Mouse (Mus musculus): ENCODE data around the gene Rab38. TPM values are rescaled to one million over a fixed set of nuclear protein-coding genes. Genes with fewer than 3 reads are reported as not detected.

Gene Rab38
- polyA plus RNA-seq, 1 experiment from 2014 or later, result 2.0 TPM

DNA sequence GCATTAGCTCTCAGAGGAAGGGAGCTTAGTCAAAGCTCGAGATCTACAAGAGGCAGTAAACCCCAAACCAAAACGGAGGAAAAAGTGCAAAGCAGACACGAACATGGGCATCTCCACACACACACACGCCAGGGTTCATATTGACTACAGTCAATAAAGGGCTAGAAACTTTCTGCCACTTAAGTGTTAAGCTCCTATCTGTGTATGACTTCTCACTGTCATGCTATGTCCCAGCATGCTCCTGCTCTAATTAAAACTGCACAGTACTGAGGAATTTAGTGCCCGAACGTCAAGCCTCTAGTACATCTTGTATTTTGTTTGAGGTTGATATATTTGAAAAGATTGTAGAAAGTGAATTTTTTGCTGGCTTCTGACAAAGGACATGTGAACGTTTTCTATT lies 52.6 kb downstream of the Rab38 start:
- Histone ChIP-seq H3K4me2 (no peak overlapping the region), H3K27ac (ENCODE audit: low read depth, low read length) (no peak overlapping the region), H3K4me1 (ENCODE audit: control insufficient read depth, insufficient read depth, low read length) (no peaks in the 10 kb centered on the region), H3K9ac (ENCODE audit: low read depth, low read length) (no peak overlapping the region), H3K4me3 (ENCODE audit: low read depth, low read length) (no peak overlapping the region), H3K27me3 (ENCODE audit: control insufficient read depth, insufficient read depth, low read length) (no peaks in the 10 kb centered on the region), H3K9me3 (replicated peaks; ENCODE audit: control insufficient read depth, low read length) (no peaks in the 10 kb centered on the region), H3K36me3 (ENCODE audit: control insufficient read depth, insufficient read depth, low read length) (no peaks in the 10 kb centered on the region)
- WGBS (ENCODE audit: insufficient replicate concordance), result 74% methylated on average over 7 of the region's 7 CpGs
- ATAC-seq (replicated peaks; ENCODE audit: insufficient number of reproducible peaks, low FRiP score, low TSS enrichment), result no peak

DNA sequence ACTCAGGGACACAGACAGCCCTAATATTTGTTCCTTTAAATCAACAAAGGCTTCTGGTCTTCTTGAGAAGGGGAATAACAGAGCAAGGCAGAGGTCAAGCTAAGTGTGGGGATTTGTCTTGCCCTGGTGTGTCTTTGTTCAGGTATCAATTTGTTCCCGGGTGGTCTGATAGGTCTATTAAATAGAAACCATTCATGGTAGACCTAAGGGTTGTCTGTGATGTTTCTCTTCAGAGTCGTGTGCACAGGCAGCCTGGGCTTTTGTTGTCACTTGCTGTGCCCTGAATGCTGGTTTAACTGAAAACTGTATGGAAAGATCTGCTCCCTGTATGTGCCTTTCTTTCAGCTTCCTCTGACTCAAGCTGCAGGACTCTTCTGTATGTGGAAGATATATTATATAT lies 60.9 kb downstream of the Rab38 start:
- Histone ChIP-seq H3K9ac (ENCODE audit: low read depth, low read length) (no peak overlapping the region), H3K4me2 (no peak overlapping the region), H3K9me3 (replicated peaks; ENCODE audit: control insufficient read depth, low read length) (no peaks in the 10 kb centered on the region), H3K4me3 (ENCODE audit: low read depth, low read length) (no peak overlapping the region), H3K36me3 (ENCODE audit: control insufficient read depth, insufficient read depth, low read length) (no peaks in the 10 kb centered on the region), H3K4me1 (ENCODE audit: control insufficient read depth, insufficient read depth, low read length) (no peaks in the 10 kb centered on the region), H3K27me3 (ENCODE audit: control insufficient read depth, insufficient read depth, low read length) (no peaks in the 10 kb centered on the region), H3K27ac (ENCODE audit: low read depth, low read length) (no peak overlapping the region)
- WGBS (ENCODE audit: insufficient replicate concordance), result 52% methylated on average over 2 of the region's 2 CpGs
- ATAC-seq (replicated peaks; ENCODE audit: insufficient number of reproducible peaks, low FRiP score, low TSS enrichment), result no peak

DNA sequence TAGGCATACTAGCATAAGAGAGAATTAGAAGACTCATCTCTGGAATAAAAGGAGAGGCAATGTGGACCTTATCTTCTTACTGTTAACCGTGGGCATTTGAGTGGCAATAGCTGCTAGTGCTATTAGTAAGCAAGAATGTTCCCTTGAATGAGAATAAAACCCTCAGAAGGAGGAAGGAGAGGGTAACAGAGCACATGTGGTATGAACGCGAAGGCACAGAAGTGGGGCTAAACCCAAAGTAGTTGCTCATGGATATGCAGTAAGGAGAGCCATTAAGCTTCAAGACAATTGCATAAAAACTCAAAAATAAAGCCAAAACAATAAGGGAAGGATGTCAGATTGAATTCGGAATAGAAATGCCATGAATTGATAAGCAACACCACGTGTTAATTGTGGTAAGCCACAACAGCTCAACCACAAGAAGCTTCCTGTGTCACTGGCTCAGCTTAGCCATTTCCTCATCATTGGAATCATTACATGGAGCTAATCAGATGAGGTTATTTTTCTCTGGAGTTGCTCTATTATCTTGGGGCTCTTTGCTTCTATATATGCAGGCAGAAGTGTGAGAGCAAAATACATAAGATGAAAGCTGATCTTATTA lies 72.2 kb downstream of the Rab38 start:
- Histone ChIP-seq H3K4me2 (no peak overlapping the region), H3K27ac (ENCODE audit: low read depth, low read length) (no peak overlapping the region), H3K4me3 (ENCODE audit: low read depth, low read length) (no peak overlapping the region), H3K9ac (ENCODE audit: low read depth, low read length) (no peak overlapping the region), H3K9me3 (replicated peaks; ENCODE audit: control insufficient read depth, low read length) (no peaks in the 10 kb centered on the region), H3K27me3 (ENCODE audit: control insufficient read depth, insufficient read depth, low read length) (no peaks in the 10 kb centered on the region), H3K4me1 (ENCODE audit: control insufficient read depth, insufficient read depth, low read length) (no peaks in the 10 kb centered on the region), H3K36me3 (ENCODE audit: control insufficient read depth, insufficient read depth, low read length) (no peaks in the 10 kb centered on the region)
- WGBS (ENCODE audit: insufficient replicate concordance), result 76% methylated on average over 5 of the region's 5 CpGs
- ATAC-seq (replicated peaks; ENCODE audit: insufficient number of reproducible peaks, low FRiP score, low TSS enrichment), result no peak

- no peaks in the 10 kb centered on the region for H3K4me1 ChIP-seq (ENCODE audit: control insufficient read depth, insufficient read depth, low read length)
- ATAC-seq (replicated peaks; ENCODE audit: insufficient number of reproducible peaks, low FRiP score, low TSS enrichment), result no peak
- no peaks in the 10 kb centered on the region for H3K27me3 ChIP-seq (ENCODE audit: control insufficient read depth, insufficient read depth, low read length)
- H3K9ac ChIP-seq (ENCODE audit: low read depth, low read length), result no peak overlapping the region
- H3K27ac ChIP-seq (ENCODE audit: low read depth, low read length), result no peak overlapping the region
- no peak overlapping the region for H3K4me2 ChIP-seq
- H3K4me3 ChIP-seq (ENCODE audit: low read depth, low read length), result no peak overlapping the region
- 60% methylated on average over 2 of the region's 2 CpGs for WGBS (ENCODE audit: insufficient replicate concordance)
- no peaks in the 10 kb centered on the region for H3K36me3 ChIP-seq (ENCODE audit: control insufficient read depth, insufficient read depth, low read length)
- no peaks in the 10 kb centered on the region for H3K9me3 ChIP-seq (replicated peaks; ENCODE audit: control insufficient read depth, low read length)
These were observed 79.7 kb downstream of the Rab38 start for GRCm38 (mm10) chr7:88509748-88510147.

GRCm38 (mm10) chr7:88522481-88522880 lies 92.4 kb downstream of the Rab38 start:
- ATAC-seq (replicated peaks; ENCODE audit: insufficient number of reproducible peaks, low FRiP score, low TSS enrichment), result no peak
- Histone ChIP-seq H3K4me2 (no peak overlapping the region), H3K9me3 (replicated peaks; ENCODE audit: control insufficient read depth, low read length) (no peaks in the 10 kb centered on the region), H3K36me3 (ENCODE audit: control insufficient read depth, insufficient read depth, low read length) (no peaks in the 10 kb centered on the region), H3K27ac (ENCODE audit: low read depth, low read length) (no peak overlapping the region), H3K27me3 (ENCODE audit: control insufficient read depth, insufficient read depth, low read length) (no peaks in the 10 kb centered on the region), H3K4me3 (ENCODE audit: low read depth, low read length) (no peak overlapping the region), H3K9ac (ENCODE audit: low read depth, low read length) (no peak overlapping the region), H3K4me1 (ENCODE audit: control insufficient read depth, insufficient read depth, low read length) (no peaks in the 10 kb centered on the region)
- WGBS (ENCODE audit: insufficient replicate concordance), result 64% methylated on average over 1 of the region's 1 CpGs

DNA sequence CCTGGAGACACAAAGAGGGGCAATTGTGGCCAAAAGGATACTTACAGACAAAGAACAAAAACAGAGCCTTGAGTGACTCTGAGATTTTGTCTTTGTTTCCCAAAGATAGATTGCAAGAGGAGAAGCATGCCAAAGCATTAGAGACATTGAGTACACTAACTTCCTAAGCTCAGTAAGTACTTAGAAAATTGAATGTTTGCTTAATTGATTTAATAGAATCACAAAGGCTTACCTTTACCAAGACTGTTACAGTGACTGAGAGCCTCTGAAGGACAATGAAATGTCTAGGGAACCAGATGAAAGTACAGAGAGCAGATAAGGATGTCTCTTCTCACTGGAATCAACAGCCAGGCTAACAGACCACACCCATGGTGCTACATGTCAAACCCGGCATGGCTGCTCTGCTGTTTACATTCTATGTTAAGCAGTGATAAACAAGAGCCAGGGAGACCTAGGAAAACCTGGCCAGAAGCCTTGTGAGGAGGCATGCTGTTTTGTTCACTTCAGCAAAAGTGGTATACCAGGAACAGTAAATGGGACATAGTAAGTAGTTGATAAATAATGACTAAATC lies 97.1 kb downstream of the Rab38 start:
- Histone ChIP-seq H3K27ac (ENCODE audit: low read depth, low read length) (no peak overlapping the region), H3K4me2 (no peak overlapping the region), H3K4me1 (ENCODE audit: control insufficient read depth, insufficient read depth, low read length) (no peaks in the 10 kb centered on the region), H3K4me3 (ENCODE audit: low read depth, low read length) (no peak overlapping the region), H3K9ac (ENCODE audit: low read depth, low read length) (no peak overlapping the region), H3K27me3 (ENCODE audit: control insufficient read depth, insufficient read depth, low read length) (no peaks in the 10 kb centered on the region), H3K9me3 (replicated peaks; ENCODE audit: control insufficient read depth, low read length) (no peaks in the 10 kb centered on the region), H3K36me3 (ENCODE audit: control insufficient read depth, insufficient read depth, low read length) (no peaks in the 10 kb centered on the region)
- WGBS (ENCODE audit: insufficient replicate concordance), result 4% methylated on average over 1 of the region's 1 CpGs
- no peak for ATAC-seq (replicated peaks; ENCODE audit: insufficient number of reproducible peaks, low FRiP score, low TSS enrichment)

- H3K27ac ChIP-seq (ENCODE audit: low read depth, low read length), result no peak overlapping the region
- no peaks in the 10 kb centered on the region for H3K9me3 ChIP-seq (replicated peaks; ENCODE audit: control insufficient read depth, low read length)
- ATAC-seq (replicated peaks; ENCODE audit: insufficient number of reproducible peaks, low FRiP score, low TSS enrichment), result no peak
- no peak overlapping the region for H3K4me2 ChIP-seq
- no peak overlapping the region for H3K9ac ChIP-seq (ENCODE audit: low read depth, low read length)
- H3K36me3 ChIP-seq (ENCODE audit: control insufficient read depth, insufficient read depth, low read length), result no peaks in the 10 kb centered on the region
- H3K4me1 ChIP-seq (ENCODE audit: control insufficient read depth, insufficient read depth, low read length), result no peaks in the 10 kb centered on the region
- H3K27me3 ChIP-seq (ENCODE audit: control insufficient read depth, insufficient read depth, low read length), result no peaks in the 10 kb centered on the region
- no peak overlapping the region for H3K4me3 ChIP-seq (ENCODE audit: low read depth, low read length)
These were observed 106.1 kb downstream of the Rab38 start for GRCm38 (mm10) chr7:88536127-88536531.

- no peak overlapping the region for H3K27ac ChIP-seq (ENCODE audit: low read depth, low read length)
- no peak for ATAC-seq (replicated peaks; ENCODE audit: insufficient number of reproducible peaks, low FRiP score, low TSS enrichment)
These were observed 106.7 kb downstream of the Rab38 start for GRCm38 (mm10) chr7:88536743-88537142.

More at GRCm38 (mm10) chr7:88536743-88537142, 106.7 kb downstream of the Rab38 start:
- no peak overlapping the region for H3K4me3 ChIP-seq (ENCODE audit: low read depth, low read length)
- no peaks in the 10 kb centered on the region for H3K27me3 ChIP-seq (ENCODE audit: control insufficient read depth, insufficient read depth, low read length)
- no peak overlapping the region for H3K9ac ChIP-seq (ENCODE audit: low read depth, low read length)
- WGBS (ENCODE audit: insufficient replicate concordance), result 64% methylated on average over 3 of the region's 3 CpGs
- H3K4me1 ChIP-seq (ENCODE audit: control insufficient read depth, insufficient read depth, low read length), result no peaks in the 10 kb centered on the region
- H3K4me2 ChIP-seq, result no peak overlapping the region
- no peaks in the 10 kb centered on the region for H3K36me3 ChIP-seq (ENCODE audit: control insufficient read depth, insufficient read depth, low read length)
- H3K9me3 ChIP-seq (replicated peaks; ENCODE audit: control insufficient read depth, low read length), result no peaks in the 10 kb centered on the region

Data from heart, embryonic 11.5 days (tissue).